Mouse (Mus musculus) midbrain, embryonic 15.5 days (tissue): Measurements from ENCODE around the gene Hpse2. TPM values are rescaled to one million over a fixed set of nuclear protein-coding genes. Genes with fewer than 3 reads are reported as not detected.

ENCODE experiments used
- ATAC-seq: fragments of 200-750 bp; cut with Nextera tagmentation; replicated peaks from 2 replicates; pipeline ENCODE4 v1.8.0; 2017; ENCODE audit warnings: moderate TSS enrichment
- H3K27ac ChIP-seq: fragments of 300-500 bp; sonication (generic); 2 replicates; pipeline ENCODE4 v1.5.1; 2015; ENCODE audit warnings: mild to moderate bottlenecking, inconsistent platforms
- H3K27me3 ChIP-seq: fragments of 300-500 bp; sonication (generic); replicated peaks from 2 replicates; pipeline ENCODE4 v1.6.1; 2015; ENCODE audit warnings: inconsistent platforms
- H3K36me3 ChIP-seq: fragments of 300-500 bp; sonication (generic); replicated peaks from 2 replicates; pipeline ENCODE4 v1.6.1; 2015; ENCODE audit warnings: inconsistent platforms
- H3K4me1 ChIP-seq: fragments of 300-500 bp; sonication (generic); 2 replicates; pipeline ENCODE4 v1.6.1; 2015; ENCODE audit warnings: inconsistent platforms
- H3K4me2 ChIP-seq: fragments of 300-500 bp; sonication (generic); 2 replicates; pipeline ENCODE4 v1.6.1; 2015; ENCODE audit warnings: inconsistent platforms, mild to moderate bottlenecking, moderate library complexity
- H3K4me3 ChIP-seq: fragments of 300-500 bp; sonication (generic); 2 replicates; pipeline ENCODE4 v1.5.1; 2015; ENCODE audit warnings: mild to moderate bottlenecking, inconsistent platforms
- H3K9ac ChIP-seq: fragments of 300-500 bp; sonication (generic); 2 replicates; pipeline ENCODE4 v1.6.1; 2015; ENCODE audit warnings: mild to moderate bottlenecking, inconsistent platforms
- H3K9me3 ChIP-seq: fragments of 300-500 bp; sonication (generic); 2 replicates; pipeline ENCODE4 v1.6.1; 2016; ENCODE audit warnings: inconsistent platforms
- WGBS: fragments of 180-500 bp; shearing (Covaris S2); methylation state at CpG from one replicate; pipeline ENCODE4 v1.1.7; 2015; ENCODE audit warnings: mixed read lengths; 5-methylcytosine and 5-hydroxymethylcytosine counted together
- polyA plus RNA-seq: library from polyadenylated mRNA; unstranded; fragments of >200 nt; fragmentation: Nextera tagmentation; extraction: Ambion mirVana; gene quantifications from 2 replicates; pipeline ENCODE4 v1.2.1, GENCODE M21; 2015

Hpse2 gene
- 0.08 and 0.18 TPM in 2 replicates for polyA plus RNA-seq

- WGBS = 3% methylated on average over 18 of the region's 18 CpGs
- no peak for ATAC-seq
- H3K27ac ChIP-seq = no peak within 1 kb of the TSS
- H3K9me3 ChIP-seq = no peaks in the 10 kb centered on the region
- H3K4me3 ChIP-seq = peak within 1 kb of the TSS; percentile 11; the same call in 1 of the 2 replicates
- no peaks in the 10 kb centered on the region for H3K36me3 ChIP-seq
- H3K4me2 ChIP-seq = peak within 1 kb of the TSS; percentile 52; the same call in 1 of the 2 replicates
- peaks cover 34% of the 10 kb centered on the region for H3K4me1 ChIP-seq
- H3K27me3 ChIP-seq = peaks cover 61% of the 10 kb centered on the region
- H3K9ac ChIP-seq = no peak within 1 kb of the TSS
Measured at GRCm38 (mm10) chr19:43388017-43388904, at the start of gene Hpse2. Hpse2 (minus strand) TSS chr19:43388355.

- Histone ChIP-seq H3K9ac (no peak overlapping the region), H3K27ac (no peak overlapping the region), H3K27me3 (no peaks in the 10 kb centered on the region), H3K36me3 (no peaks in the 10 kb centered on the region), H3K9me3 (no peaks in the 10 kb centered on the region), H3K4me1 (no peaks in the 10 kb centered on the region), H3K4me2 (no peak overlapping the region), H3K4me3 (no peak overlapping the region)
- ATAC-seq = no peak
- WGBS = 93% methylated on average over 24 of the region's 24 CpGs
Measured at GRCm38 (mm10) chr19:43427446-43428224, 39.5 kb upstream of the Hpse2 start.

GRCm38 (mm10) chr19:43424082-43424481 lies 35.9 kb upstream of the Hpse2 start:
- 79% methylated on average over 2 of the region's 2 CpGs for WGBS
- no peak overlapping the region for H3K9ac ChIP-seq
- no peaks in the 10 kb centered on the region for H3K4me1 ChIP-seq
- no peaks in the 10 kb centered on the region for H3K27me3 ChIP-seq
- no peak overlapping the region for H3K4me2 ChIP-seq
- no peak for ATAC-seq
- H3K9me3 ChIP-seq = no peaks in the 10 kb centered on the region
- H3K27ac ChIP-seq = no peak overlapping the region
- no peaks in the 10 kb centered on the region for H3K36me3 ChIP-seq
- no peak overlapping the region for H3K4me3 ChIP-seq

GRCm38 (mm10) chr19:43420506-43420905 lies 32.4 kb upstream of the Hpse2 start:
- ATAC-seq = no peak
- no peaks in the 10 kb centered on the region for H3K36me3 ChIP-seq
- WGBS = 87% methylated on average over 3 of the region's 3 CpGs

GRCm38 (mm10) chr19:43415565-43415964 lies 27.4 kb upstream of the Hpse2 start:
- no peaks in the 10 kb centered on the region for H3K27me3 ChIP-seq
- H3K9me3 ChIP-seq = no peaks in the 10 kb centered on the region
- H3K27ac ChIP-seq = no peak overlapping the region
- no peak overlapping the region for H3K4me3 ChIP-seq
- WGBS = 71% methylated on average over 2 of the region's 2 CpGs
- H3K4me2 ChIP-seq = no peak overlapping the region
- ATAC-seq = no peak
- no peaks in the 10 kb centered on the region for H3K36me3 ChIP-seq
- H3K9ac ChIP-seq = no peak overlapping the region
- H3K4me1 ChIP-seq = no peaks in the 10 kb centered on the region

More at GRCm38 (mm10) chr19:43420506-43420905, 32.4 kb upstream of the Hpse2 start:
- Histone ChIP-seq H3K9ac (no peak overlapping the region), H3K4me3 (no peak overlapping the region), H3K4me1 (no peaks in the 10 kb centered on the region), H3K4me2 (no peak overlapping the region), H3K9me3 (no peaks in the 10 kb centered on the region), H3K27ac (no peak overlapping the region), H3K27me3 (no peaks in the 10 kb centered on the region)

GRCm38 (mm10) chr19:43407181-43407580 lies 19.0 kb upstream of the Hpse2 start:
- no peaks in the 10 kb centered on the region for H3K9me3 ChIP-seq
- H3K27me3 ChIP-seq = no peaks in the 10 kb centered on the region
- ATAC-seq = no peak
- no peaks in the 10 kb centered on the region for H3K4me1 ChIP-seq
- no peak overlapping the region for H3K27ac ChIP-seq
- no peak overlapping the region for H3K4me2 ChIP-seq
- no peak overlapping the region for H3K9ac ChIP-seq
- H3K36me3 ChIP-seq = no peaks in the 10 kb centered on the region
- H3K4me3 ChIP-seq = no peak overlapping the region
- WGBS = 30% methylated on average over 1 of the region's 1 CpGs

- Histone ChIP-seq H3K36me3 (no peaks in the 10 kb centered on the region), H3K4me3 (no peak overlapping the region), H3K9ac (no peak overlapping the region), H3K27me3 (peaks cover 3% of the 10 kb centered on the region; the same call in 1 of the 2 replicates), H3K4me1 (no peaks in the 10 kb centered on the region), H3K9me3 (no peaks in the 10 kb centered on the region), H3K27ac (no peak overlapping the region), H3K4me2 (no peak overlapping the region)
- ATAC-seq = peak; percentile 75; the same call in 1 of the 2 replicates
- WGBS = 6% methylated on average over 4 of the region's 4 CpGs
Measured at GRCm38 (mm10) chr19:43396327-43396726, 8.2 kb upstream of the Hpse2 start.

- Histone ChIP-seq H3K4me3 (no peak overlapping the region), H3K9ac (no peak overlapping the region), H3K27me3 (peaks cover 68% of the 10 kb centered on the region), H3K9me3 (no peaks in the 10 kb centered on the region), H3K27ac (no peak overlapping the region), H3K36me3 (no peaks in the 10 kb centered on the region), H3K4me2 (peak overlapping the region; percentile 52), H3K4me1 (peaks cover 34% of the 10 kb centered on the region)
- no peak for ATAC-seq
- 2% methylated on average over 14 of the region's 14 CpGs for WGBS
Measured at GRCm38 (mm10) chr19:43387071-43387770, 934 bp downstream of the Hpse2 start.

- Histone ChIP-seq H3K4me1 (peaks cover 34% of the 10 kb centered on the region), H3K9ac (no peak overlapping the region), H3K4me3 (peak overlapping the region; percentile 24), H3K36me3 (no peaks in the 10 kb centered on the region), H3K9me3 (no peaks in the 10 kb centered on the region), H3K27ac (no peak overlapping the region), H3K27me3 (peaks cover 68% of the 10 kb centered on the region), H3K4me2 (peak overlapping the region; percentile 52)
- 0% methylated on average over 48 of the region's 48 CpGs for WGBS
- no peak for ATAC-seq
Measured at GRCm38 (mm10) chr19:43386041-43386952, 1.9 kb downstream of the Hpse2 start.

GRCm38 (mm10) chr19:43385451-43385850 lies 2.7 kb downstream of the Hpse2 start:
- H3K4me2 ChIP-seq = peak overlapping the region; percentile 52
- no peaks in the 10 kb centered on the region for H3K9me3 ChIP-seq
- no peak for ATAC-seq
- peaks cover 68% of the 10 kb centered on the region for H3K27me3 ChIP-seq
- WGBS = 2% methylated on average over 13 of the region's 13 CpGs
- H3K9ac ChIP-seq = no peak overlapping the region
- peak overlapping the region; percentile 24 for H3K4me3 ChIP-seq
- H3K27ac ChIP-seq = no peak overlapping the region
- no peaks in the 10 kb centered on the region for H3K36me3 ChIP-seq
- peaks cover 34% of the 10 kb centered on the region for H3K4me1 ChIP-seq

- peak overlapping the region; percentile 24 for H3K4me3 ChIP-seq
- peaks cover 34% of the 10 kb centered on the region for H3K4me1 ChIP-seq
- ATAC-seq = no peak
- no peak overlapping the region for H3K27ac ChIP-seq
- H3K9me3 ChIP-seq = no peaks in the 10 kb centered on the region
- H3K9ac ChIP-seq = no peak overlapping the region
- under 1% methylated on average over 25 of the region's 25 CpGs for WGBS
- H3K27me3 ChIP-seq = peaks cover 68% of the 10 kb centered on the region
- no peaks in the 10 kb centered on the region for H3K36me3 ChIP-seq
- H3K4me2 ChIP-seq = peak overlapping the region; percentile 52
Measured at GRCm38 (mm10) chr19:43384978-43385431, 3.1 kb downstream of the Hpse2 start.
